Mouse (Mus musculus): Measurements from ENCODE around the gene Cdcp2.

Cdcp2 gene

DNA sequence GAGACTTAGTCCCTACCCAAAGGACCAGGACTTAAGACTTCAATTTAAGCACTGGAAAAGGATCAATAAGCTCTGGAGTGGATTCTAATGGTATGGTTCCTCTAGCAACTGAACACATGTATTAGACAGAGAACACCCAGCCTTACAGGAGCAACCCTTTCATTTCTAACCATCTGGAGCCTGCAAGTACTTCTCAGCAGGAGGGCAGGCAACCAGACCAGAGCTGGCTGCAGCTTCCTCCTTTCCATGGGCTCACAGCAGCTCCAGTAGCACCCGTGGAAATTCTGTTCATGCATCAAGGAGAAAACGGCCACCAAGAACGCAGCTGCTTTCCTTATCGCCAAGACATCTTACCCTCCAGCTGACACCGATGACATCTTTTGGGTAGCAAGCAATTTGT is 39.0 kb downstream of the Cdcp2 start:
- DNase-seq = no peak

DNA sequence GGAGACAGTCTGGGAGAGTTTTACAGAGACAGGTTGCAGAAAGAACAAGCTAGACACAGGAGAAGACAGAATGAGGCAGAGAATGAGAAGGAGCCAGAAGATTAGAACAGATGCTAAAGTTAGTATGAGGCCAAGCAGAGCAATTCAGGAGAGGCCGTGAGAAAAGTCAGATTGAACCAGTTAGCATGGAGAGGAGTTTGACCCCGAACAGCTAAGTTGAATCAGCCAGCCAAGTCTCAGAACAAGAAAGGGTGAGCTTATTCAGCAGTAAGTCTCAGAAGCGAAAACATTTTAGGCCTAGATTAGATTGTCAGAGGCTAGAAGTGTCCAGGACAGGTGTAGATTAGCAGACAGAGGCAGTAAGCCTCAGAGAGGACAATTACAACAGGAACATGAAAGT is 39.8 kb downstream of the Cdcp2 start:
- DNase-seq = no peak

DNA sequence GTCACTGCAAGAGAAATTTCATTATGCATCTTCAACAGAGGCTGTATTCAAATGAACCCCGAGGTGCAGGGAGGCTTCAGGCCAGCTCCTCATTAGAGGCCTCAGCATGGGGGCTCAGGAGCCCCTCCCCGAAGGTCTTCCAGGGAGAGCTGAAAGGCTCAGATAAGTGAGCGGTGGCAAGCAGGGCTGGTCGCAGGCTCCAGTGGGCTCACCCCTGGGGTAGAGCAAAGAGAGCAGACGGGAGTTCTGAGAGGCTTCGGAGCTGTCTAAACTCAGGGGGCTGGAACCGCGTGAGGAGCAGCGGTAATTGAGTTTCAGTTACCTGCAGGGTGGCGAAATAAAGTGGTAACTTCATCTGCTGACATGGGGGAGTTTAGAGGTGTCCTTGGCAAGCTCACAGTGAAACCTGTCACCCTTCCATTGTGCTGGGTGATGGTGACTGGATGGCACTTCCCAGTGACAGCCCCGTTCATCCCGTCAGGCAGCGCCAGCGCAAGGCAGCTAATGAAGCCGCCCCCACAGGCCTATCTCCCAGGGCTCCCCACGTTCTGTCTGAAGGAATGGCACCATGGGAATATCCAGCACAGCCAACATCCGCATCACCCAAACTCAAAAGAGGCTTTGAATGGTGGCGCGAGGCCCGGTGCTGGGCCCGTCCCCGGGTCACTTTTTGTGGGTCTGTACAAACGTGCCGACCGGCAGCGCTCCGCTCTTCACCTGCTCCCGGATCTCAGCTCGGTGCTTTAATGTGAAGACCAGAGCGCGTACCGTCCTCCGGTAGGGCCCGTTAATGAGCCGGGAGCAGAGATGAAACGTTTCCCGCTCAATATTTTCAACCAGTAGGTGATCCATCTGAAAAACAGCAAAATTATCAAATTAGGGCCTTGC is 42.5 kb downstream of the Cdcp2 start:
- no peak for DNase-seq

DNA sequence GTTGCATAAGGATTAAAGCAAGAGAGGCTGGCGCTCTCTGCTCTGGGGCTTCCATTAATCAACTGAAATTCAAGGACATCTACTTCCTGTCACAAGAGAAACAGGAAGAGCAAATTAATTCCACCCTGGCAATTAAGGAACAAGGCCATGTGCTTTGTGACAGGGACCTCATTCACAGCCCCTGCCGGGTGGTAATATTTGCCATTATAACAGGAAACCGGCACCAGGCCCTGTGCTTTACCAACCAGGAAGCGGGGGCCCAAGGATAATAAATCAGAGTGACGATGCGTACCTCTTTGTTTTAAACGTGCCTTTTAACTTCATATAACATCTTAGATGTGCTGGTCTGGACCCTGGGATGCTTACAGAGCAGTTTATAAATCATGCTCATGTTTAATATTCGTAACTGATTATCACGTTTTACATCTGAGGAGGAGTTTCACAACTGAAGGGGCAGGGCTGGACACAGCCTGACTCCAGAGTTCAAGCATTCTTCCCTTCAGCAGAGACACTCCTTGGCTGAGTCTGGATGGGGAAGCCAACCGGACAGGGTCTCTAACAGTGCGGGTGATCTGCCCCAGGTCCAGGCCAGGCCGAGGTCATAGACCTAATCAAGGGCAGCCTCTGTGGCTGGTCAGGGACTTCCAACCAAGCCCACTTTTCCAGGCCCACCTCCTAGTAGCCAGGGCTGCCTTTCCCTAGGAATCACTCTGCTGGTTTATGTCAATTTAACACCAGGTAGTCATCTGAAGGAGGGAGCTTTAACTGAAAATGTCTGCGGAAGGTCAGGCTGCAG is 43.3 kb downstream of the Cdcp2 start:
- DNase-seq = no peak

DNA sequence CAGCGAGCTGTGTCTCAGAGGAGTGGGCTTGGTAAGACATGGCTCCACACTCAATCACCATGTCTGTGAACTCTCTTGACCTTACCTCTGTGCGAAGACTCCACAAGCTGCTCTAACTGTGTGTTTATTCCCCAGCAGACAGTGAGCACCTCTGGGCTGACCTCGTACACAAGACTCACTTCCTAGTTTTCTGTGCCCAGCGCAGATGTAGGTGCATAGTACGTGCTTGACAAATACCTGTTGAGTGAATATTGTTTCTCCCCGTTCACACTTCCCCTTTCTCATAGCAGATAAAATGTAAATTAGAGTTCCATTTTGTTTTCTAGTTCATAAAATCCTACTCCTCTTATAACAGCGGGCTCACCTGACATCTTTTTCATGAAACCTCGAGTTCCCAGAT is 46.8 kb downstream of the Cdcp2 start:
- DNase-seq = no peak

DNA sequence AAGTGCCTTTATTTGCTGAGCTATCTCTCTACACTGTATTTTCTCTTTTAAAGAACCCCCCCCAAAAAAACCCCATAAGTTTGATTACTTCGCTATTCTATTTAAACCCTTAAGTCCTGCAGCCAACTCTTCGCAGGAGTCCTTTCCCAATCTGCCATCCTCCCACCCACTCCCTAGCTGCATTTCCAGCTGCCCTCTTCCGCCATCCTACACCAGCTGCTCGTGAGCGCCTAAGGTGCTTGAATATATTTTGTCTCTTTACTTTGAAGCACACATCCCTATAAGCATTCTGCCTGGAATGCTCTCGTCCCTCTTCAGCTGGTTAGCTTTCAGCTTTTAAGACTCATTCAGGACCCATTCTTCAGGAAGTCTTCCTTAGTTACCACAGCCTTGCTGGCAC is 54.3 kb downstream of the Cdcp2 start:
- no peak for DNase-seq

DNA sequence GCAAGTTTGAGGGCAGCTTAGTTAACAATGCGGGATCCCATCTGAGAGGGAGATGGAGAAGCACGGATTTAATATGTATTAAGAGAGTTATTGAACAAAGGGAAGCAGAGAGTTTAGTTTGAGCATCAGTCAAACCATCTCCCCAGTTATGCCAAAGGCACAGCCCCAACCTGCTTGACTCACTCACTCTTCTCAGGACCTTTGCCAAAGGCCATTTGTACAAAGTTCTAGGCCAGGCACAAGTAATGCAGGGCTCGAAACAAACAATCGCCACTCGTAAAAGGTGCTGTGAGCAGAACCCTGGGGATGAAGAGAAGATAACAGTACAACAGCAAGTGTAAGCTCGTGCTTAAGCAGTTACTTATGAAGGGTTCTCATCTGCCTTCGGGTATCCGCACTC is 55.9 kb downstream of the Cdcp2 start:
- DNase-seq = no peak

DNA sequence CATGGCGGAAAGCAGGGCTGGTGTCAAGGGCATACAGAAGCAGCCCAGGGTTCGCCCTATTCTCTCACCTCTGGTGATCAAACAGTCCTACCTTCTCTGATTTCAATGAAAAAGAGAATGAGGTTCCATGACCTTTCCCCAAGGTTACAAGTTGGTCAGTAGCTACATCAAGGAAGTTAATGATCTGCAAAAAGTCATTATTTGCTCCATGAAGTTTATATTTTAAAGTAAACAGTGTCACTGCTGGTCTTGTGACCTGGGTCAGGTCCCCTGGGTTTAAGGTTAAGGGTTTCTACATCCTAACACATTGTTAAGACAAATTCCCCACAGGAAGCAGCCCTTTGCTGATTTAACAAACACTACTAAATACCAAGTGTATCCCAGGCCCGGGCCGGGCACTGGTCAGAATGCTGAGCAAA is 60.3 kb downstream of the Cdcp2 start:
- no peak for DNase-seq

DNA sequence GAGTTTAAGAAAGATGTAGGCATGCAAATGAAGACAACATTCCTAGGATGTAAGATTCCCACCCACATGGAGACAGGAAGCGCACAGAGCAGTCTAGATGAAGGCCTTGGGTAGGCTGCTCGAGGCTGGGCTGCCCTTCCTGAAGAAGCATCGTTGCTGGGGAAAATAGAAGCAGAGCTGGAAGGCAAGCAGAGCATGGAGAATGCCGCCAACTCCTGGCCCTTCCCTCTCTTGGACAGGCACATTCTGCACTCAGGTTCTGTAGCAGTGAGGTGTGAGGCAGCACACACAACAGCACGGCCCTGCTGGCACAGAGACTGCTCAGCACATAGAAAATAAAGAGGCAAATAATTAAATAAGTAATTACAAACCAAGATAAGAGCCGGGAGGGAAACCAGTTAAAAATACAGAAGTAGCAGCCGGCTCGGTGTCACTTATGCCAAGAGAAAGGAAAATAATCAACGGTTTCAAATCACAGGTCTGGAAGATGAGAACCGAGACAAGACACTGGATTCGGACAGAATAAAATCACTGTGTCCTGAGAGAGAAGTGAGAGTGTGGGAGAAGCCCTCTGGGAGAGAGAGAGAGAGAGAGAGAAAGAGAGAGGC is 62.6 kb downstream of the Cdcp2 start:
- no peak for DNase-seq

DNA sequence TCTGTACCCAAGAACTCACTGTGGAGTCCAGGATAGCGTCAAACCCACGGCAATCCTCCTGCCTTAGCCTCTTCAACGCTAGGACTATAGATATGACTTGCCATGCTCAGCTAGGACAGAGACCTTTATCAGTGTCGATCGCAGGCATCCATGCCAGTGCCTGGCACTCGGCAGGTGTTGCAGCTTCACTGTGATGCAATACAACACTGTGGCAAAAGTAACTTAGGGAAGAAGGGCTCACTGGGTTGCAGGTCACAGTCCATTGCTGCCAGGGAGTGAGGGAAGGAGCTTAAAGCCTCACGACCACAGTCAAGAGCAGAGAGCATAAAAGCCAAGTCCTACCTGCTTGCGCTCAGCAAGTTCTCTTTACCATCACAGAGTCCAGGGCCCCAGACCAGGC is 63.5 kb downstream of the Cdcp2 start:
- no peak for DNase-seq
